Mouse (Mus musculus) kidney, embryonic 15.5 days (tissue): Measurements from ENCODE around the gene Bace2. TPM values are rescaled to one million over a fixed set of nuclear protein-coding genes. Genes with fewer than 3 reads are reported as not detected.

ENCODE experiments used
- ATAC-seq: fragments of 200-750 bp; cut with Nextera tagmentation; replicated peaks from 2 replicates; pipeline ENCODE4 v1.8.0; 2017; ENCODE audit warnings: moderate TSS enrichment; ENCODE audit not compliant: low FRiP score
- H3K27ac ChIP-seq: fragments of 300-500 bp; sonication (generic); 2 replicates; pipeline ENCODE4 v1.5.1; 2015; ENCODE audit warnings: mild to moderate bottlenecking, inconsistent platforms
- H3K27me3 ChIP-seq: fragments of 300-500 bp; sonication (generic); 2 replicates; pipeline ENCODE4 v1.6.1; 2015; ENCODE audit warnings: inconsistent platforms
- H3K36me3 ChIP-seq: fragments of 300-500 bp; sonication (generic); 2 replicates; pipeline ENCODE4 v1.6.1; 2015; ENCODE audit warnings: inconsistent platforms
- H3K4me1 ChIP-seq: fragments of 300-500 bp; sonication (generic); 2 replicates; pipeline ENCODE4 v1.6.1; 2015; ENCODE audit warnings: inconsistent platforms
- H3K4me2 ChIP-seq: fragments of 300-500 bp; sonication (generic); 2 replicates; pipeline ENCODE4 v1.6.1; 2015; ENCODE audit warnings: moderate library complexity, mild to moderate bottlenecking, inconsistent platforms
- H3K4me3 ChIP-seq: fragments of 300-500 bp; sonication (generic); replicated peaks from 2 replicates; pipeline ENCODE4 v1.5.1; 2015; ENCODE audit warnings: mild to moderate bottlenecking, inconsistent platforms
- H3K9ac ChIP-seq: fragments of 300-500 bp; sonication (generic); 2 replicates; pipeline ENCODE4 v1.6.1; 2015; ENCODE audit warnings: mild to moderate bottlenecking, inconsistent platforms
- H3K9me3 ChIP-seq: fragments of 300-500 bp; sonication (generic); replicated peaks from 2 replicates; pipeline ENCODE4 v1.6.1; 2016; ENCODE audit warnings: inconsistent platforms
- WGBS: fragments of 180-500 bp; shearing (Covaris S2); methylation state at CpG from one replicate; pipeline ENCODE4 v1.1.7; 2015; ENCODE audit warnings: mixed read lengths; 5-methylcytosine and 5-hydroxymethylcytosine counted together
- polyA plus RNA-seq: library from polyadenylated mRNA; unstranded; fragments of >200 nt; fragmentation: Nextera tagmentation; extraction: Ambion mirVana; gene quantifications from 2 replicates; pipeline ENCODE4 v1.2.1, GENCODE M21; 2015

Bace2 gene
- polyA plus RNA-seq, 1 experiment from 2014 or later, result 9.4 TPM

DNA sequence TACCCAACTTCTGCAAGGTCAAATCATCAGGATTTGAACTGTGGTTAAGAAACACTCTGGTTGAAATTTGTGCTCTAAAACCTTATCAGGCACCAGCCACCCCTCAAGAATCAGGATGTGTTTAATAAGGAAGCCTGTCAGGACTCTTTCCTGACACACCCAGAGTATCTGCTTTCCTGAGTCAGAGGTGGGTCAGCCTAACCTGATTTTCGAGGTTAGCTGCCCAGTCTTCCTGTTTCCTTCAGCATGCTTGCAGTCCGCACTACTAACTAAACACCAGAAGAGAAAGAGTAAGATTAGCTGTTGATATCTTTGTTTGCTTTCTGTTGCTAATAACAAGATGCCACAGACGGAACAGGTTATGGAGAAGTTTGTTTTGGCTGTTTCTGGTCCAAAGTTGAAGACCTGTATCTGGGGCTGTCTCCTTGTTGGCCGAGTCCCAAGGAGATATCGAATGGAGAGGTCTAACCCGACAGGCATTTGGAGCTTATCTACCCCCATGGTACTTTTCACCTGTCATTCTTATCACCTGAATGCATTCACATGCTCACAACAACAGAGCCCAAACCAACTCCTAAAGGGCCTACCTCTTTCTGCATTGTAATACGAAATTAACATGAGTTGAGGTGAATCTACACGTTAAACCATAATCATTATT lies 5.8 kb downstream of the Bace2 start:
- WGBS, result 78% methylated on average over 8 of the region's 8 CpGs
- no peak overlapping the region for H3K4me2 ChIP-seq
- H3K4me1 ChIP-seq, result peaks cover 4% of the 10 kb centered on the region
- ATAC-seq, result no peak
- H3K4me3 ChIP-seq, result no peak overlapping the region
- H3K9me3 ChIP-seq, result no peaks in the 10 kb centered on the region
- H3K9ac ChIP-seq, result no peak overlapping the region
- no peaks in the 10 kb centered on the region for H3K36me3 ChIP-seq
- peaks cover 24% of the 10 kb centered on the region for H3K27me3 ChIP-seq
- no peak overlapping the region for H3K27ac ChIP-seq

DNA sequence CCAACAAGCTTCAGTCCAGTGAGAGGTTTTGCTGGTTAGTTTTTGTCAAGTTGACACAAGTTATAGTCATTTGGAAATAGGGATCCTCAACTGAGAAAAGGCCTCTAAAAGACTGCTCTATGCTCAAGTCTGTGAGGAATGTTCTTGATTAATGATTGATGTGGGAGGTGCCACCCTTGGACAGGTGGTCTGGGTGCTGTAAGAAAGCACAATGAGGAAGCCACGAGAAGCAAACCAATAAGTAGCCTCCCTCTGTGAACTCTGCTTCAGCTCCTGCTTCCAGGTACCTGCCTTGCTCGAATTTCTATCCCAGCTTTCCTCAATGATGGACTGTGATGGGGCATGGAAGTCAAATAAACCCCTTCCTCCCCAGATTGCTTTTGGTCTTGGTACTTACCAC lies 9.6 kb downstream of the Bace2 start:
- ATAC-seq, result no peak
- no peaks in the 10 kb centered on the region for H3K9me3 ChIP-seq
- H3K4me2 ChIP-seq, result no peak overlapping the region
- H3K9ac ChIP-seq, result no peak overlapping the region
- 40% methylated on average over 2 of the region's 2 CpGs for WGBS
- no peaks in the 10 kb centered on the region for H3K36me3 ChIP-seq
- no peaks in the 10 kb centered on the region for H3K27me3 ChIP-seq
- no peak overlapping the region for H3K27ac ChIP-seq
- H3K4me3 ChIP-seq, result no peak overlapping the region
- no peaks in the 10 kb centered on the region for H3K4me1 ChIP-seq

DNA sequence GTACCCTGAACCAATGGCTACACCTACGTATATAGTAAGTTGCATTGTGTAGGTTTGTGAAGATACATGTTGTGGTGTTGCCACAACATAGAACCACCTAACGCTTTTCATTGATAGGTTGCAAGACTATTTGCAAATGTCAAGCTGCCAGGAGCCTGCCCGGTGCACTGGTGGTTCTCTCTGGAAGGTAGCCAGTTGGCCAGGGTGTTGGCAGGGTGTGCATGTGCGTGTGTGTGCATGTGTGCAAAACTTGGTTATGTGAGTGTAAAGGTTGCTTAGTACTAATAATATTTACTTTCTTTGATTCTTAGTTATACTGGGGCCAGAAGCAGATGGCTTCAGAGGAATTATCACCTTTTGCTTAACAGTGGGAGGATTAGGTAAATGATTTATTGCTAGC lies 13.7 kb downstream of the Bace2 start:
- Histone ChIP-seq H3K4me3 (no peak overlapping the region), H3K4me1 (no peaks in the 10 kb centered on the region), H3K9me3 (no peaks in the 10 kb centered on the region), H3K9ac (no peak overlapping the region), H3K27me3 (no peaks in the 10 kb centered on the region), H3K36me3 (no peaks in the 10 kb centered on the region), H3K4me2 (no peak overlapping the region), H3K27ac (no peak overlapping the region)
- WGBS, result 82% methylated on average over 4 of the region's 4 CpGs
- no peak for ATAC-seq

DNA sequence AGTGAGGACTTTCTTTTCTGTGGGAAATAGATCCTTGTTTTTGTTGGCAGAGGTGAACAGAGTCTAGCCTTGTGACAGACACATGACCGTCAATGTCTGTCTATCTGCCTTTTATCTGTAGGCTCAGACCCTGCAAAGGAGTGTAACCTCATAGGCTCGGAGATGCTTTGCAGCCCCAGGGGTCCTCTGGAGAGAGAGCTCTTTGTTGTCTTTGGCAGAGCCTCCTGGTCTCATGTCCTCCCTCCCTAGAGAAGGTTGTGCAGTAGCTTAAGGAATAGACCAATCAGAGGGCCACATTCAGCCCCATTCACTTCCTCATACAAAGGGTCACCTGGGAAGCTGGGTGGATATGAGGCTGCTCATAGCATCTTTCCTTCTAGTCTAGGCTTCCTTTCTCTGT lies 31.4 kb downstream of the Bace2 start:
- no peak overlapping the region for H3K27ac ChIP-seq
- peaks cover 4% of the 10 kb centered on the region; the same call in 1 of the 2 replicates for H3K4me1 ChIP-seq
- no peaks in the 10 kb centered on the region for H3K9me3 ChIP-seq
- no peak overlapping the region for H3K4me2 ChIP-seq
- no peaks in the 10 kb centered on the region for H3K36me3 ChIP-seq
- H3K9ac ChIP-seq, result no peak overlapping the region
- H3K4me3 ChIP-seq, result no peak overlapping the region
- no peaks in the 10 kb centered on the region for H3K27me3 ChIP-seq
- no peak for ATAC-seq
- 61% methylated on average over 2 of the region's 2 CpGs for WGBS

DNA sequence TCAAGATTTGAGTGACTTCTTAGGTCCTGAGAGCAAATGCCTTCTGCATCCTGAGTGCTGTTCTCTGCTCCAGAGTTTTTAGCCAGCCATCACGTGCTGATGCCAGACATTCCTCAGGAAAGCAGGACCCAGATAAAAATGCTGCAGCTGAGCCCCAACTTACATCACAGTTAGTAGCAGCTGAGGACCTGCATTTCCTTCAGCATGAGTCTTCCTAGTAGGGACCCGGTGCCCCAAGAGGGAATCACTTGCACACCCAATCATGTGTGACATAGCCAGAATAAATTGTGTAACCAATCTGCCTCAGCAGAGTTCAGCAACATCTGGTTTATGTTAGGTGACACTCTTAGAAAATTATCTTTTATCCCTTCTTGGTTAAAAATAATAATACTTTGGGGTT lies 34.7 kb downstream of the Bace2 start:
- Histone ChIP-seq H3K36me3 (no peaks in the 10 kb centered on the region), H3K27ac (no peak overlapping the region), H3K9ac (no peak overlapping the region), H3K4me1 (peaks cover 4% of the 10 kb centered on the region; the same call in 1 of the 2 replicates), H3K4me3 (no peak overlapping the region), H3K9me3 (no peaks in the 10 kb centered on the region), H3K27me3 (no peaks in the 10 kb centered on the region), H3K4me2 (no peak overlapping the region)
- ATAC-seq, result no peak
- 24% methylated on average over 2 of the region's 2 CpGs for WGBS

DNA sequence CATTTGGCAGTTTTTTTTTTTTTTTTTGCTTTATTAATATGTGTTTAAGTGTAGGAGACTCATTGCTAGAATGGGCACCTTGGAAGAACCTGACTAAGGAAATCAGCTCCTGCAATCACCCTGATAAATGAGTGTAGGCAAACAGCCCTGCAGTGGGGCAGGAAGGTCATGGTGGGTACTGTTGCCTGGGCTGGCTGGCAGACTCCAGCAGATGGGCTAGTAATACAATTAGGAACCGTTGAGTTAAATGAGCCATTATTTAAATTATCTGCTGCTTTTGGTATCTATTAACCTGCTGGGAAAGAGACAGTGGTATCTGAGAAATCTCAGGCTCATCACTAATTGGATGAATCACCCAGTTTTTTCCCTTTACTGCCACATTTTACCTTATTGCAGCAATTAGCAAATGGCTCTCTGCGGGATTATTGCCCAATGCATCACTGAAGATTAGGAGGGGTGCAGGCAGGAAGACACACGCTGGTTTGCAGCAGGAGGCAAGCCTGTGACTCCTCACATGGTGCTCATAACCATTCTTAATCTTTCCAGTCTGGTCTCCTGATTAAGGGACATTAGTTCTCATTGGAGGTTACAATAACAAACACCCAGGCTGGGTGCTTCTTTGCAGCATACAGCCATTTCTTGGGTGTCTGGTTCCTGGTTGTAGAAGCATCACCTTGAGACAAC lies 35.3 kb downstream of the Bace2 start:
- peaks cover 4% of the 10 kb centered on the region; the same call in 1 of the 2 replicates for H3K4me1 ChIP-seq
- ATAC-seq, result no peak
- H3K9ac ChIP-seq, result no peak overlapping the region
- WGBS, result 17% methylated on average over 3 of the region's 3 CpGs
- no peak overlapping the region for H3K4me3 ChIP-seq
- no peaks in the 10 kb centered on the region for H3K36me3 ChIP-seq
- no peak overlapping the region for H3K27ac ChIP-seq
- no peaks in the 10 kb centered on the region for H3K9me3 ChIP-seq
- H3K4me2 ChIP-seq, result no peak overlapping the region
- no peaks in the 10 kb centered on the region for H3K27me3 ChIP-seq

DNA sequence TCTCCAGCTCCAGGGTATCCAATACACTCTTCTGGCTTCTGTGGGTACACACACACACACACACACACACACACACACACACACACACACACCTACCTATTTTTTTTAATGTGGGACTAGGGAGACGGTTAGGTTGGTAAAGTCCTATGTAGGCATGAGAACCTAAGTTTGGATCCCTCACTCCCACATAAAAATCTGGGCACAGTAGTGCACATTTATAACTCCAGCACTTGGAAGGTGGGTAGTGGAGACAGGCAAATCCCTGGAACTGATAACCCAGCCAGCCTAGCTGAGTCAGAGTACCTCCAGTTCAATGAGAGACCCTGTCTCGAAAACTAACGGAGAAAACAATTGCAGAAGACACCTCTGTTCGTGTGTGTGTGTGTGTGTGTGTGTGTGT lies 39.9 kb downstream of the Bace2 start:
- H3K9me3 ChIP-seq, result no peaks in the 10 kb centered on the region
- no peaks in the 10 kb centered on the region for H3K27me3 ChIP-seq
- no peaks in the 10 kb centered on the region for H3K4me1 ChIP-seq
- no peak for ATAC-seq
- no peak overlapping the region for H3K4me3 ChIP-seq
- WGBS, result 92% methylated on average over 4 of the region's 4 CpGs
- H3K36me3 ChIP-seq, result no peaks in the 10 kb centered on the region
- no peak overlapping the region for H3K4me2 ChIP-seq
- H3K27ac ChIP-seq, result no peak overlapping the region
- no peak overlapping the region for H3K9ac ChIP-seq

DNA sequence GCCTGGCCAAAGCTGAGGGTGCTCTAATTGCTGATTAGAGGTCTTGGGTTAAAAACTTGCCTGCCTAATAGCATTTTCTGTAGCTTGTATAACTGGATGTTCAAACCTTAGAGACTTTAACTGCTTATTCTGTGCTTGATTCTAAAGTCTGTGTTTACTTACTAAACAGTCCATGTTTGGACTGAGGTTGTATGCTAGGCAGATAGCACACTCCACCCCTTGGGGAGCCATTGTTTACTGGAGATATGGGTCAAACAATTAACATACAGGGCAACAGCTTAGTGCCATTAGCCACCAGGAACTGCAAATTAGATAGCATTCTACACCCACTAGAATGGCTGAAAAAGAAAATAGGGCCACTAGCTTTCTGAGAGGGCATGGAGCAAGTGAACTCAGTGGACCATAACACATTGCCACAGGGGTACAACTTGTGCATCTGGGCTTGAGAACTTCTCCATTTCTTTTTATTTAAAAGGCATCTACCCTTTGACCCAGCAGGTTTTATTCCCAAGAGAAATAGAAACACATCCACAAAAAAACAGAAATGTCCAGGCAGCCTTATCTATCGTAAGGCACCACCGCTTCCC lies 41.5 kb downstream of the Bace2 start:
- Histone ChIP-seq H3K4me3 (no peak overlapping the region), H3K4me1 (no peaks in the 10 kb centered on the region), H3K9ac (no peak overlapping the region), H3K9me3 (no peaks in the 10 kb centered on the region), H3K36me3 (no peaks in the 10 kb centered on the region), H3K27me3 (no peaks in the 10 kb centered on the region), H3K4me2 (no peak overlapping the region), H3K27ac (no peak overlapping the region)
- no peak for ATAC-seq
- 83% methylated on average over 2 of the region's 2 CpGs for WGBS

DNA sequence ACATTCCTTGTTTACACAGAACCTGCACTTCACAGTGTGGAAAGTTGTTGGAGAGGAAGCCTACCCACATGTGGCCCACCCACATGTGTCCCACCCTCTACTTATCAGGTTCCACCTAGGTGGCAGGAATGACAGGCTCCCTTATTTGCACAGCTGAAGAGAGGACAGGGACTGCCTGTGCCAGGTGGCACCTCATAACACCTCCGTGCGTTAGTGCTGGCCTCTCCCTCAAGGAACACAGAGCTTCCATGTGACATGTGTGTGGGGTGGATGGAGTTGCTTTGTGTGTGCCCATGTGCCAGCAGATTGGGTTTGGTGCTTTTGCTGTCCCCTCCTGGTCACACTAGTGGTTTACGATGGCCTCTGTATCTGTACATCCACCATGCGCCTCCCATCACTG lies 43.4 kb downstream of the Bace2 start:
- ATAC-seq, result no peak
- no peaks in the 10 kb centered on the region for H3K27me3 ChIP-seq
- WGBS, result 86% methylated on average over 4 of the region's 4 CpGs

DNA sequence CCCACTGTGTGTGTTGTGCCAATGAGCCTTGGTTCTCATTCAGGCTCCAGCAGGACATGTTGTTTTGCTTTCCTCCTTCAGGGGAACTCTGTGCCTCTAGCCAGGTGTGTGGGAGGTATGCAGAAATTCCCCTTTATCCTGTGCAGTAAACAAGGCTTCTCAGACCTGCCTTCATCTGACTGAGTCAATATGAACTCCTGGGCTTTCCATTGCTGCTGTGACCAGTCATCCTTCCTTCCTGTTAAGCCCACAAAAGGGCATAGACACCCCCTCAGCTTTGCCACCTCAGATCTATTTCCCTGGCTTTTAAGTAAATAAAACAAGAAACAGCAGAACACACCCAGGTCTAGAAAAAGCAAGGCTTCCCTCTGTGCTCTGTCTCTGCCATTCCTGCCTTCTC lies 45.2 kb downstream of the Bace2 start:
- no peaks in the 10 kb centered on the region for H3K36me3 ChIP-seq
- H3K27ac ChIP-seq, result no peak overlapping the region
- H3K27me3 ChIP-seq, result no peaks in the 10 kb centered on the region
- no peaks in the 10 kb centered on the region for H3K9me3 ChIP-seq
- H3K4me1 ChIP-seq, result no peaks in the 10 kb centered on the region
- H3K4me2 ChIP-seq, result no peak overlapping the region
- H3K4me3 ChIP-seq, result no peak overlapping the region
- no peak for ATAC-seq
- no peak overlapping the region for H3K9ac ChIP-seq

More for the DNA sequence above, 43.4 kb downstream of the Bace2 start:
- H3K36me3 ChIP-seq, result no peaks in the 10 kb centered on the region
- H3K9ac ChIP-seq, result no peak overlapping the region
- H3K4me1 ChIP-seq, result no peaks in the 10 kb centered on the region
- no peak overlapping the region for H3K4me2 ChIP-seq
- H3K9me3 ChIP-seq, result no peaks in the 10 kb centered on the region
- no peak overlapping the region for H3K27ac ChIP-seq
- H3K4me3 ChIP-seq, result no peak overlapping the region

DNA sequence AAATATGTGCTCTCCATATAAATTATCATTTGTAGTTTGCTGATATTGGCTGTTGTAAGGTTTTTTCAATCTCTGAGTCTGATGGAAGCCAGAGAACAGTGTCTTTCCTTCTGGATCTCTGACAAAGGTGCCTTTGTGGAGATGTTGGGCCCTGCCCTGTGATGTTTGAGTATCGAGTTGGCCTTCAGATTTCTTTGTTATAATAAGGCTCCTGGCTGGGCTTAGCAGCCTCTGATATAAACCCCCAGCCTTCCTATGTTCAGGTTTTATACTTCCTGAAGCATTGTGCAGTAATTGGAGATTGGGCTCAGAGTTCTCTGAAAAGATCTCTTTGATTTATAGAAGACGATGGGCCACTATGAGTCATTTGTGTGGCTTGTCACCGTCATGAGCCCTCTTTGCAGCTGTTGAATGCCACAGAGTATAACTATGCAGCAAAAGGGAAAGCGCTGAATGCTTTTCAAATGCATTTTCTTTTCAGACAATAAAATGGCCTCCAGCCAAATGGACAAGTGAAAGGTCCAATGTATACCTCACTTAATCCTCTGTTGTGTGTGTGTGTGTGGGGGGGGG lies 45.8 kb downstream of the Bace2 start:
- Histone ChIP-seq H3K9me3 (no peaks in the 10 kb centered on the region), H3K27ac (no peak overlapping the region), H3K9ac (no peak overlapping the region), H3K27me3 (no peaks in the 10 kb centered on the region), H3K4me1 (no peaks in the 10 kb centered on the region), H3K4me2 (no peak overlapping the region), H3K36me3 (no peaks in the 10 kb centered on the region), H3K4me3 (no peak overlapping the region)
- no peak for ATAC-seq
- 77% methylated on average over 4 of the region's 4 CpGs for WGBS

DNA sequence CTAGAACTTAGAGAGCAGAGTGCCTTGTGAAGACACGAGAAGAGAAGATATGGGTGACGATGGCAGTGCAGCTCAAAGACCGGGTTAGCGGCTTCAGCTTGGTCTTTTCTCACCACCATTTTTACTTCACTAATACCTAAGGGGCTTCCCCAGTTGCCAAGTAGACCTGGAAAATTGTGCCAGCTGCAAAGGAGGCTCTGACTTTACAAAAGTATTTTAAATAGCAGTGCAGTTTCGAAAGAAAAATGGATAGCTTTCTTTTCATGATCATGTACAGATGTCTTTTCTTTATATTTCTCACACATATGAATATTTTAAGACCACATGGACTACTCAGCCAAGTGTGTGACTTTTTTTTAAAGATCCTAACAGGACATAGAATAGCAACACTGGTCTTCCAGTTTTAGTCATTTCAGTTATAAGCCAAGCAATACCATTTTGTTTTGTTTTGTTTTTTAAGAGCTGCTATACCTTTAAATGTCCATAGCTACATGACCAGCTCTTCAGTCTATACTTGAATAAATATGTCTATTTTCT lies 49.0 kb downstream of the Bace2 start:
- H3K9me3 ChIP-seq, result no peaks in the 10 kb centered on the region
- WGBS, result 95% methylated on average over 5 of the region's 5 CpGs
- H3K4me2 ChIP-seq, result no peak overlapping the region

More for the DNA sequence above, 49.0 kb downstream of the Bace2 start:
- no peak overlapping the region for H3K4me3 ChIP-seq
- H3K27ac ChIP-seq, result no peak overlapping the region
- H3K27me3 ChIP-seq, result no peaks in the 10 kb centered on the region
- no peak overlapping the region for H3K9ac ChIP-seq
- H3K36me3 ChIP-seq, result no peaks in the 10 kb centered on the region
- H3K4me1 ChIP-seq, result no peaks in the 10 kb centered on the region
- no peak for ATAC-seq
